Mouse (Mus musculus) left cerebral cortex, adult 2 months (tissue): ENCODE data around the gene Shpk. TPM values are rescaled to one million over a fixed set of nuclear protein-coding genes. Genes with fewer than 3 reads are reported as not detected.
A peak's percentile ranks its signal among the peaks of the same experiment; 100 is the strongest.

Experiments
- DNase-seq, 2 experiments: peaks; one replicate each; pipeline ENCODE4 v3.0.0; 2021 to 2022; ENCODE audit warnings: low spot score in 2 of 2, mixed read lengths in 1 of 2; ENCODE audit errors: extremely low spot score in 1 of 2
- H3K27ac ChIP-seq: fragments of 200-600 bp; 2 replicates; pipeline ENCODE4 v1.8.1; 2022
- H3K4me3 ChIP-seq: fragments of 200-600 bp; 2 replicates; pipeline ENCODE4 v1.8.1; 2022
- CTCF ChIP-seq: fragments of 200-600 bp; IDR thresholded peaks from 2 replicates; pipeline ENCODE4 v1.8.1; 2022; ENCODE audit warnings: antibody characterized with exemption, mild to moderate bottlenecking, moderate library complexity
- intact Hi-C: fragments of 180-260 bp; cut with DNase I; formaldehyde crosslinking; loops from one replicate; pipeline ENCODE4 v1.15.1; 2025
- total RNA-seq, 2 experiments: library from RNA; stranded (reverse); gene quantifications; 2 replicates each; pipeline ENCODE4 v1.2.3; 2021

The Shpk gene
- total RNA-seq, 2 experiments from 2014 or later: 2.7 to 2.9 TPM

DNA sequence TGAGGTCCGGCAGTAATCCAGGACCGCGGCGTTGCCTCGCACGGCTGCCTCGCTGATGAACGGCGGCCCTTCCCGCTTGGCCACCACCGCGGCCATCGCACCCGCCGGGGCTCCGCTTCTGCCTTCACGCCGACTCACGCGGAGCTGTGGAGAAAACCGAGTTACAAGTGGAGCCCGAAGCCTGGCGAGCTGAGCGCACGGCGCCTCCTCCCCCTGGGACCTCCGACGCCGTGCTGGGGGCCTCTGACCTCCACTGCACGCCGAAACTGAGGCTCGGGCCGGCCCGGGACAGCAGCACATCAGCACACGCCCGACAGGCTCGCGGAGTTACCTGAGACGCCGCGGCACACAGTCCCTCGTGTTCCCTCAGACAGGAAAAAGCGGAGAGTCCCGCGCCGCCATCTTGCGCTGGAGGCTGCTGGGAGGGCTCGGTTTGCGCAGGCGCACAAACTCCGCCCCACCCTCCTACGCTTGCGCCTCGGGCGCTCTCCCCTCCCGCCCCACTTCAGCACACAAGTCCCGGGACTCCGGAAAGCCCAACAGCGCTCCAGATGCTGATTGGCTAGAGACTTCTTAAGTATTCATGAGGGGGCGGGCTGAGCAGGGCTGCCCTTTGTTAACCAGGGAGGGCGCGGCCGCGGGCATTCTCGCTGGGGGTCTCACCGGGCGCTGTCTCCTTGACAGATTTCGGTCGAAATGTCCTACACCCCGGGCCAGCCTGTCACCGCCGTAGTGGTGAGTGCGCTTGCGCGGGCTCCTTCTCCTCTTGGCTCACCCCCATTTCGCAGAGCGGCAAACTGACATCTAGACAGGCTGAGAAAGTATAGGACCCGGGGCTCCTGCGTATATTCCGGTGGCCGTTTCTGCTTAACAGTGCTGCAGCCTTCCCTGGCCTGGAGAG, 22.4 kb upstream of the Shpk start, which contains the start of the genes Emc6 and Tax1bp3:
Emc6 (minus strand) TSS at position 430 of the 901 bp plus-strand sequence.
Tax1bp3 (plus strand) TSS at position 476 of the 901 bp plus-strand sequence.
- intact Hi-C loops: loop anchor here (2.0 kb wide), 1 partner anchor 22 kb away; the partner anchor contains the start of genes Ctns and Shpk
- TF ChIP-seq CTCF: no peak
- H3K4me3 ChIP-seq: peak within 1 kb of the TSS; percentile 62
- DNase-seq: peak; percentile 94 to 96
- H3K27ac ChIP-seq: peak within 1 kb of the TSS; percentile 77

DNA sequence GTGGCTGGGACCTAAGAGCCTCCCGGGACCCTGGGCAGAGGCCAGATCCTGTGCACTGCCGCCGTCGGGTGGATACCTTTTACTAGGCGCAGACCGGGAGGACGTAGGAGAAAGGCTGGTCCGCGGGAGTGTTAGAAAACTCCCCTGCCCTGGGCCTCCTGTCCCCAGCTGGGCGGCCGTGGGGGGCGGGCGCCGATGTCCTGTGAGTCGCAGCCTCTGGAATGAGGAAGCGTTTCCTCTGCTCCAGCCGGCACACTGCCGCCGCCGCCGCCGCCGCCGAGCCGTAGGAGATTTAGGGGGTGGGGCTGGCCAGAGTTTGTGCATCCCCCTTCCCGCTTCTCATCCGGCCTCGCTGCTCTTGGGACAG, 21.8 kb upstream of the Shpk start:
- Histone ChIP-seq H3K4me3 (peak overlapping the region; percentile 62), H3K27ac (peak overlapping the region; percentile 70)
- TF ChIP-seq CTCF: no peak
- peak; percentile 27 to 48 for DNase-seq
- intact Hi-C loops: loop anchor here (2.0 kb wide), 1 partner anchor 21 kb away; the partner anchor contains the start of genes Ctns and Shpk

DNA sequence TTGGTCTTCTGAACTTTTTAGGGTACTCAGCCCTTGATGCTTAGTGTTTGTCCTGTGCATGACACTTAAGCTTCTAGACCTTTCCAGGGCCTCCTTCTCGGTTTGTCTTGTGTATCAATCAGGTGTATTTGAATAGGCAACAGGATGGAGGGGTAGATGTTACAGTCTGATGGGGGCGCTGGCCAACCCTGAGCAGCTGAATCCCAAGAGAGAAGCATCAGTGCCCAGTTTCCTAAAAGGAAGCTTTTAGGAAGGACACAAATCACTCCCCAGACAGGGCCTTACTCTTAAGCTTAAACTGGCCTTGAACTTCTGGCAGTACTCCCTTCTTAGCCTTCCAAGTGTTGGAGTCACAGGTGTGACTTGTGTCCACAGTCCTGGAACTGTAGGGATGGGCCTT, 21.4 kb upstream of the Shpk start:
- intact Hi-C loops: loop anchor here (2.0 kb wide), 1 partner anchor 21 kb away; the partner anchor contains the start of genes Ctns and Shpk
- H3K4me3 ChIP-seq: peak overlapping the region; percentile 62
- TF ChIP-seq CTCF: no peak
- DNase-seq: no peak
- peak overlapping the region; percentile 70; the same call in 1 of the 2 replicates for H3K27ac ChIP-seq

GRCm38 (mm10) chr11:73185872-73186615, 13.2 kb upstream of the Shpk start:
- no peak for DNase-seq
- Histone ChIP-seq H3K27ac (no peak overlapping the region), H3K4me3 (no peak overlapping the region)
- intact Hi-C loops: no loop called here
- no peak for TF ChIP-seq CTCF

- intact Hi-C loops: no loop called here
- Histone ChIP-seq H3K4me3 (no peak overlapping the region), H3K27ac (no peak overlapping the region)
- no peak for DNase-seq
- TF ChIP-seq CTCF: no peak
These were observed 12.0 kb upstream of the Shpk start for GRCm38 (mm10) chr11:73187231-73187630.

- TF ChIP-seq CTCF: no peak
- DNase-seq: no peak
- intact Hi-C loops: no loop called here
- H3K27ac ChIP-seq: no peak overlapping the region
- H3K4me3 ChIP-seq: no peak overlapping the region
These were observed 6.2 kb upstream of the Shpk start for GRCm38 (mm10) chr11:73193047-73193446.

DNA sequence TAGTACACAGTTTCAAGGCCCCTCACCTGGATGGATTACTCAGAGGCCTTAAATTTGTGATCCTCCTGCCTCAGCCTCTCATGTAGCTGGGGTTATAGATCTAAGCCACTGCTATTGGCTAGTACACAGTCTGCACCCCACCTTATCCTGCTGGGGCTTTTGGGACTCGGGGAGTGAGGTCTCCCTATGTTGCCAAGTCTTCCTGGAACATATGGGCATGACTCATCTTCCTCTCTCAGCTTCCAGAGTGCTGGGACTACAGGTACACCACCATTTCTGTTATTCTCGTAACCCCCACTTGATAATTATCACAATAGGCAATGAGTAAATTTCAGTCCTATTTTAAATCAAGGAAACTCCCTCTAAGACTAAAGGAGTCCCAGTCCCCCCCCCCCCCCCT, 4.8 kb upstream of the Shpk start:
- H3K27ac ChIP-seq: no peak overlapping the region
- no peak for DNase-seq
- intact Hi-C loops: no loop called here
- no peak overlapping the region for H3K4me3 ChIP-seq
- TF ChIP-seq CTCF: no peak

GRCm38 (mm10) chr11:73198190-73198589, 1.1 kb upstream of the Shpk start:
- Histone ChIP-seq H3K27ac (peak overlapping the region; percentile 96; the same call in 1 of the 2 replicates), H3K4me3 (peak overlapping the region; percentile 90)
- TF ChIP-seq CTCF: no peak
- intact Hi-C loops: loop anchor here (2.0 kb wide), 1 partner anchor 21 kb away; the partner anchor contains the start of genes Emc6 and Tax1bp3
- DNase-seq: no peak

DNA sequence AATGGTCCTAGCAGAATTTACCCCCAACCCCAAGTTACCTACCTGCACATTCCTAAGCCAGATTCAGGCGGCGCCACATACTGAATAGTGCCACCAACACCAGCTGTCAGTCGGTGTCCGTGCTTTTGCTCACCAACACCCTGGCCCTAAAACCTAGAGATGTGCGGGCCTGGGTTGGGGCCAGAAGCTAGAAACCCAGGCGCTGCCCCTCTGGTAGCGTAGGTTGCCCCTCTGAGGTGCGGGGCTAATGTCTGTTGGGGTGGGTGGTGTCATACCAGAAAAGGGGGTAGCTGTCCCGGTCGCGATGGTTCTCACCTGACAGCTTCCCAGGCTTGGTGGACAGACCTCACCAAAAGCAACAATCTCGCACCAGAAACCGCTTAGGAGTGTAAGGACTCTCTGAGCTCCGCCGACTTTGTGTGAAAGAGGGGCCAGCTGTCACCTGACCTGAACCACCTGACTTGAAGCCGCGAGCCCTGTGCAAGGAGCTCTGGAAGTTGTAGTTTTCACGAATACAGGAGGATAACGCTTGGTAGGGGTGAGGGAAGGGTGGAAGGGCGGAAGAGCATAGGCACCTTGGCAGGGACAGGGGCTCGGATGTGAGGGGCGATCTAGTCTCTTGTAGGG, 544 bp upstream of the Shpk start, which contains the start of gene Ctns:
Ctns (minus strand) TSS at position 440 of the 627 bp plus-strand sequence.
- DNase-seq: peak in 1 of 2 experiments; percentile 82
- intact Hi-C loops: loop anchor here (2.0 kb wide), 1 partner anchor 22 kb away; the partner anchor contains the start of genes Emc6 and Tax1bp3
- TF ChIP-seq CTCF: no peak; the same call in none of the 2 replicates

GRCm38 (mm10) chr11:73199879-73200278, 619 bp downstream of the Shpk start:
- Histone ChIP-seq H3K27ac (peak overlapping the region; percentile 96; the same call in 1 of the 2 replicates), H3K4me3 (peak overlapping the region; percentile 90)
- intact Hi-C loops: loop anchor here (2.0 kb wide), 1 partner anchor 23 kb away; the partner anchor contains the start of genes Emc6 and Tax1bp3
- TF ChIP-seq CTCF: no peak
- no peak for DNase-seq

More for the DNA sequence above, 544 bp upstream of the Shpk start, which contains the start of gene Ctns:
- Histone ChIP-seq H3K27ac (peak within 1 kb of the TSS; percentile 96), H3K4me3 (peak within 1 kb of the TSS; percentile 90)

GRCm38 (mm10) chr11:73201021-73201420, 1.8 kb downstream of the Shpk start:
- intact Hi-C loops: no loop called here

More at GRCm38 (mm10) chr11:73201021-73201420, 1.8 kb downstream of the Shpk start:
- no peak overlapping the region for H3K4me3 ChIP-seq
- H3K27ac ChIP-seq: no peak overlapping the region
- no peak for TF ChIP-seq CTCF
- no peak for DNase-seq
